Mouse (Mus musculus) hindbrain, postnatal 0 days (tissue): ENCODE measurements at regions not wholly inside any gene's neighbourhood (a gene's known extent, or its start where the extent isn't known, plus 50 kb on each side); places are given as distances from the start of the nearest gene placed in this dataset.

ENCODE experiments used
- ATAC-seq: fragments of 200-750 bp; cut with Nextera tagmentation; 2 replicates; pipeline ENCODE4 v1.8.0; 2017; ENCODE audit warnings: mild to moderate bottlenecking, moderate TSS enrichment, moderate library complexity
- DNase-seq: peaks from one replicate; pipeline ENCODE4 v3.0.0-alpha.2; 2015; ENCODE audit warnings: low spot score
- H3K27ac ChIP-seq: fragments of 300-500 bp; sonication (generic); 2 replicates; pipeline ENCODE4 v1.5.1; 2014; ENCODE audit warnings: mild to moderate bottlenecking
- H3K27me3 ChIP-seq: fragments of 300-500 bp; sonication (generic); 2 replicates; pipeline ENCODE4 v1.6.1; 2014; ENCODE audit warnings: low read length, mixed read lengths; ENCODE audit not compliant: insufficient read depth
- H3K36me3 ChIP-seq: fragments of 300-500 bp; sonication (generic); 2 replicates; pipeline ENCODE4 v1.6.1; 2014; ENCODE audit warnings: low read length, mixed read lengths; ENCODE audit not compliant: insufficient read depth
- H3K4me1 ChIP-seq: fragments of 300-500 bp; sonication (generic); 2 replicates; pipeline ENCODE4 v1.6.1; 2014; ENCODE audit warnings: antibody characterized with exemption, low read length, mixed read lengths; ENCODE audit not compliant: insufficient read depth
- H3K4me2 ChIP-seq: fragments of 300-500 bp; sonication (generic); 2 replicates; pipeline ENCODE4 v1.6.1; 2014; ENCODE audit warnings: low read depth, mild to moderate bottlenecking, low read length, moderate library complexity, mixed read lengths
- H3K4me3 ChIP-seq: fragments of 300-500 bp; sonication (generic); 2 replicates; pipeline ENCODE4 v1.5.1; 2014; ENCODE audit warnings: low read length
- H3K9ac ChIP-seq: fragments of 300-500 bp; sonication (generic); replicated peaks from 2 replicates; pipeline ENCODE4 v1.6.1; 2014; ENCODE audit warnings: mild to moderate bottlenecking, low read length, moderate library complexity, mixed read lengths
- H3K9me3 ChIP-seq: fragments of 300-500 bp; sonication (generic); 2 replicates; pipeline ENCODE4 v1.6.1; 2016; ENCODE audit warnings: low read length, mixed read lengths
- CTCF ChIP-seq: IDR thresholded peaks from 2 replicates; pipeline ENCODE4 v1.5.1; 2016; ENCODE audit warnings: antibody characterized with exemption, control low read depth, low read depth
- WGBS: fragments of 180-500 bp; shearing (Covaris S2); extraction: QIAGEN DNeasy Blood & Tissue Kit; methylation state at CpG from one replicate; pipeline ENCODE4 v1.1.7; 2014; 5-methylcytosine and 5-hydroxymethylcytosine counted together

- Histone ChIP-seq H3K9me3 (no peaks in the 10 kb centered on the region), H3K36me3 (no peaks in the 10 kb centered on the region), H3K4me3 (no peak overlapping the region), H3K27me3 (no peaks in the 10 kb centered on the region), H3K4me2 (no peak overlapping the region), H3K4me1 (no peaks in the 10 kb centered on the region), H3K9ac (no peak overlapping the region), H3K27ac (no peak overlapping the region)
- WGBS = 26% methylated on average over 4 of the region's 4 CpGs
- ATAC-seq (no peak), DNase-seq (no peak)
- no peak for TF ChIP-seq CTCF
These were observed 65.4 kb downstream of the Vegfa start for GRCm38 (mm10) chr17:45966736-45967135.

GRCm38 (mm10) chr17:45964031-45964430 is 68.1 kb downstream of the Vegfa start:
- DNase-seq = peak; percentile 5
- Histone ChIP-seq H3K4me2 (no peak overlapping the region), H3K27me3 (no peaks in the 10 kb centered on the region), H3K9ac (no peak overlapping the region), H3K36me3 (no peaks in the 10 kb centered on the region), H3K27ac (no peak overlapping the region), H3K4me1 (no peaks in the 10 kb centered on the region), H3K9me3 (no peaks in the 10 kb centered on the region), H3K4me3 (no peak overlapping the region)
- ATAC-seq = peak; percentile 29; the same call in 1 of the 2 replicates
- no peak for TF ChIP-seq CTCF

- WGBS = 86% methylated on average over 3 of the region's 3 CpGs
These were observed 68.8 kb downstream of the Vegfa start for GRCm38 (mm10) chr17:45963332-45963731.

GRCm38 (mm10) chr17:45961626-45962319 is 70.4 kb downstream of the Vegfa start:
- WGBS = 88% methylated on average over 16 of the region's 16 CpGs
- no peak for TF ChIP-seq CTCF
- Histone ChIP-seq H3K27me3 (no peaks in the 10 kb centered on the region), H3K27ac (no peak overlapping the region), H3K4me2 (no peak overlapping the region), H3K9me3 (no peaks in the 10 kb centered on the region), H3K4me3 (no peak overlapping the region), H3K4me1 (no peaks in the 10 kb centered on the region), H3K9ac (no peak overlapping the region), H3K36me3 (no peaks in the 10 kb centered on the region)
- no peak for DNase-seq
- ATAC-seq = no peak

More at GRCm38 (mm10) chr17:45963332-45963731, 68.8 kb downstream of the Vegfa start:
- ATAC-seq (no peak), DNase-seq (no peak)
- no peak overlapping the region for H3K4me2 ChIP-seq
- H3K4me3 ChIP-seq = no peak overlapping the region
- no peak overlapping the region for H3K27ac ChIP-seq
- H3K4me1 ChIP-seq = no peaks in the 10 kb centered on the region
- no peak overlapping the region for H3K9ac ChIP-seq
- H3K9me3 ChIP-seq = no peaks in the 10 kb centered on the region
- TF ChIP-seq CTCF = no peak
- no peaks in the 10 kb centered on the region for H3K36me3 ChIP-seq
- no peaks in the 10 kb centered on the region for H3K27me3 ChIP-seq

GRCm38 (mm10) chr17:45958094-45958881 is 73.9 kb downstream of the Vegfa start:
- Histone ChIP-seq H3K4me2 (no peak overlapping the region), H3K27me3 (no peaks in the 10 kb centered on the region), H3K9me3 (no peaks in the 10 kb centered on the region), H3K36me3 (no peaks in the 10 kb centered on the region), H3K4me3 (no peak overlapping the region), H3K27ac (no peak overlapping the region), H3K4me1 (no peaks in the 10 kb centered on the region), H3K9ac (no peak overlapping the region)
- 84% methylated on average over 7 of the region's 7 CpGs for WGBS
- ATAC-seq (no peak), DNase-seq (peak; percentile 55)
- TF ChIP-seq CTCF = peak; percentile 54

GRCm38 (mm10) chr17:45955481-45955880 is 76.7 kb downstream of the Vegfa start:
- DNase-seq (no peak), ATAC-seq (no peak)
- Histone ChIP-seq H3K27me3 (no peaks in the 10 kb centered on the region), H3K36me3 (no peaks in the 10 kb centered on the region), H3K9ac (no peak overlapping the region), H3K4me3 (no peak overlapping the region), H3K4me2 (no peak overlapping the region), H3K9me3 (no peaks in the 10 kb centered on the region), H3K4me1 (no peaks in the 10 kb centered on the region), H3K27ac (no peak overlapping the region)
- no peak for TF ChIP-seq CTCF
- 53% methylated on average over 10 of the region's 10 CpGs for WGBS

- Histone ChIP-seq H3K27ac (no peak overlapping the region), H3K36me3 (no peaks in the 10 kb centered on the region), H3K9me3 (no peaks in the 10 kb centered on the region), H3K9ac (no peak overlapping the region), H3K4me3 (no peak overlapping the region), H3K4me2 (no peak overlapping the region), H3K27me3 (no peaks in the 10 kb centered on the region), H3K4me1 (no peaks in the 10 kb centered on the region)
- TF ChIP-seq CTCF = no peak
- ATAC-seq (no peak), DNase-seq (no peak)
- WGBS = 89% methylated on average over 7 of the region's 7 CpGs
These were observed 77.3 kb downstream of the Vegfa start for GRCm38 (mm10) chr17:45954824-45955223.
